Mouse (Mus musculus) heart, adult 2 months (tissue): ENCODE data around the gene Nr2f6.

Experiments used
- CTCF ChIP-seq: fragments of 200-600 bp; IDR thresholded peaks from 2 replicates; pipeline ENCODE4 v1.8.1; 2022; ENCODE audit warnings: antibody characterized with exemption, mild to moderate bottlenecking, moderate library complexity
- EP300 ChIP-seq: fragments of 200-500 bp; IDR thresholded peaks from 2 replicates; pipeline ENCODE4 v1.6.1; 2011; ENCODE audit warnings: low read depth, low read length, control low read depth; ENCODE audit not compliant: insufficient read depth
- POLR2A ChIP-seq: fragments of 200-500 bp; IDR thresholded peaks from 2 replicates; pipeline ENCODE4 v1.6.1; 2011; ENCODE audit warnings: mild to moderate bottlenecking, low read depth, low read length, control low read depth; ENCODE audit not compliant: insufficient read depth

GRCm38 (mm10) chr8:71374616-71375206 is 7.0 kb downstream of the Nr2f6 start:
- no peak for TF ChIP-seq EP300
- TF ChIP-seq POLR2A: 0 out of 2 replicates have a peak, but pooled peaks have one; percentile 1
- no peak for TF ChIP-seq CTCF
